9 mouse cellular contexts compared by ENCODE assay signal in genomic region chr17:25828223-25828594, GRCm38 (mm10). TPM values are rescaled to one million over a fixed set of nuclear protein-coding genes. Genes with fewer than 3 reads are reported as not detected.
DNase-seq lines count a peak whose midpoint lies in the region; ATAC-seq and TF ChIP-seq lines count a peak whose summit lies in the region.
"Had no signal": no experiment of that assay in that cellular context is flagged by ENCODE, and none has a peak within 500 bp of the region (broad histone marks: within the 10 kb centered on the region; RNA-seq: fewer than 3 reads in every experiment).

No protein-coding gene starts in this region.

- 75% methylated on average over 8 of the region's 8 CpGs for WGBS in heart, embryonic 13.5 days
- 85% methylated on average over 8 of the region's 8 CpGs for WGBS in hindbrain, embryonic 12.5 days
- 80% methylated on average over 8 of the region's 8 CpGs for WGBS in midbrain, embryonic 11.5 days

- H3K4me3 ChIP-seq in heart, embryonic 13.5 days, result peak overlapping the region; percentile 74
- peak overlapping the region in 1 of 2 experiments; percentile 81; a peak in 2 of 4 replicates for H3K4me3 ChIP-seq in MEL (ENCODE audit: control insufficient read depth in 1 of 2, insufficient read depth in 1 of 2, low read depth in 2 of 2, low read length in 2 of 2)
- H3K4me3 ChIP-seq in hindbrain, embryonic 12.5 days, result peak overlapping the region; percentile 61
- peak overlapping the region; percentile 68 for H3K4me3 ChIP-seq in midbrain, embryonic 11.5 days (ENCODE audit: low read depth, low read length)

- peaks cover 62% of the 10 kb centered on the region for H3K79me2 ChIP-seq in MEL (ENCODE audit: control insufficient read depth, insufficient read depth, low read length, poor library complexity)

- peak overlapping the region; percentile 91 for H3K4me2 ChIP-seq in heart, embryonic 13.5 days
- H3K4me2 ChIP-seq in hindbrain, embryonic 12.5 days (replicated peaks), result peak overlapping the region; percentile 92
- H3K4me2 ChIP-seq in midbrain, embryonic 11.5 days, result peak overlapping the region; percentile 90

- TF ChIP-seq POLR2A in MEL (IDR thresholded peaks at IDR 0.05; ENCODE audit: control insufficient read depth in 1 of 2, insufficient read depth in 1 of 2, low read depth in 1 of 2, low read length in 2 of 2, poor library complexity in 1 of 2), result no peak

- H3K36me3 ChIP-seq in heart, embryonic 13.5 days, result peaks cover 55% of the 10 kb centered on the region
- peaks cover 0 to 13% of the 10 kb centered on the region in 2 experiments; a peak in 2 of 4 replicates for H3K36me3 ChIP-seq in MEL (ENCODE audit: control insufficient read depth in 1 of 2, insufficient read depth in 2 of 2, low read length in 2 of 2)
- H3K36me3 ChIP-seq in hindbrain, embryonic 12.5 days, result peaks cover 51% of the 10 kb centered on the region
- H3K36me3 ChIP-seq in midbrain, embryonic 11.5 days (ENCODE audit: control insufficient read depth, insufficient read depth, low read length), result peaks cover 11% of the 10 kb centered on the region; the same call in 1 of the 2 replicates

- TF ChIP-seq CTCF in MEL (IDR thresholded peaks at IDR 0.05 in 2 of 3, conservative IDR thresholded peaks at IDR 0.05 in 1 of 3; ENCODE audit: control insufficient read depth in 1 of 3, insufficient read depth in 1 of 3, low read depth in 2 of 3, low read length in 3 of 3, poor library complexity in 1 of 3, severe bottlenecking in 1 of 3), result no peak

- no peak for TF ChIP-seq RAD21 in MEL (IDR thresholded peaks at IDR 0.05; ENCODE audit: low read depth, low read length)

- no peak for DNase-seq in heart, adult 8-10 months (ENCODE audit: low spot score)
- no peak for DNase-seq in MEL (ENCODE audit: low read depth, low spot score)
- DNase-seq in midbrain, embryonic 11.5 days (ENCODE audit: low spot score, missing footprints), result no peak
- no peak for DNase-seq in urinary bladder, postnatal 25 days (ENCODE audit: low spot score)
- no peak for DNase-seq in cerebellum, postnatal 4 days (ENCODE audit: low spot score in 2 of 2)
- no peak for DNase-seq in urinary bladder, adult 18-20 months (ENCODE audit: low spot score in 2 of 2)

- H3K9me3 ChIP-seq in heart, embryonic 13.5 days, result no peaks in the 10 kb centered on the region
- no peaks in the 10 kb centered on the region for H3K9me3 ChIP-seq in MEL (replicated peaks; ENCODE audit: insufficient read depth, low read length)
- no peaks in the 10 kb centered on the region for H3K9me3 ChIP-seq in hindbrain, embryonic 12.5 days (replicated peaks)
- no peaks in the 10 kb centered on the region for H3K9me3 ChIP-seq in midbrain, embryonic 11.5 days (ENCODE audit: control insufficient read depth, low read length)

- no peaks in the 10 kb centered on the region for H3K27me3 ChIP-seq in heart, embryonic 13.5 days (replicated peaks)
- H3K27me3 ChIP-seq in MEL (ENCODE audit: control insufficient read depth in 1 of 2, insufficient read depth in 2 of 2, low read length in 2 of 2), result no peaks in the 10 kb centered on the region
- H3K27me3 ChIP-seq in hindbrain, embryonic 12.5 days, result no peaks in the 10 kb centered on the region
- no peaks in the 10 kb centered on the region for H3K27me3 ChIP-seq in midbrain, embryonic 11.5 days (ENCODE audit: control insufficient read depth, insufficient read depth, low read length)

- no peak for TF ChIP-seq EP300 in MEL (IDR thresholded peaks at IDR 0.05; ENCODE audit: low read depth in 1 of 2, low read length in 2 of 2)

- peaks cover 57% of the 10 kb centered on the region for H3K4me1 ChIP-seq in heart, embryonic 13.5 days
- H3K4me1 ChIP-seq in MEL (ENCODE audit: control insufficient read depth in 1 of 2, insufficient read depth in 2 of 2, low read length in 2 of 2), result peaks cover 0 to 38% of the 10 kb centered on the region in 2 experiments; a peak in 2 of 4 replicates
- peaks cover 74% of the 10 kb centered on the region for H3K4me1 ChIP-seq in hindbrain, embryonic 12.5 days
- H3K4me1 ChIP-seq in midbrain, embryonic 11.5 days (ENCODE audit: control insufficient read depth, insufficient read depth, low read length), result peaks cover 45% of the 10 kb centered on the region

- H3K9ac ChIP-seq in heart, embryonic 13.5 days, result peak overlapping the region; percentile 89
- H3K9ac ChIP-seq in MEL (ENCODE audit: control insufficient read depth, low read depth, low read length, poor library complexity, severe bottlenecking), result peak overlapping the region; percentile 83; the same call in 1 of the 2 replicates
- H3K9ac ChIP-seq in hindbrain, embryonic 12.5 days, result peak overlapping the region; percentile 79
- peak overlapping the region; percentile 89 for H3K9ac ChIP-seq in midbrain, embryonic 11.5 days (ENCODE audit: low read length)

- ATAC-seq in heart, embryonic 13.5 days (ENCODE audit: extremely low read depth, insufficient number of reproducible peaks, low FRiP score, low TSS enrichment), result no peak
- no peak for ATAC-seq in hindbrain, embryonic 12.5 days (ENCODE audit: low FRiP score)
- no peak for ATAC-seq in midbrain, embryonic 11.5 days (ENCODE audit: low FRiP score)

- H3K27ac ChIP-seq in heart, embryonic 13.5 days (replicated peaks), result peak overlapping the region; percentile 93
- H3K27ac ChIP-seq in MEL (ENCODE audit: control insufficient read depth, low read depth, low read length), result 0 out of 2 replicates have a peak overlapping the region, but pooled peaks have one; percentile 27
- H3K27ac ChIP-seq in hindbrain, embryonic 12.5 days, result peak overlapping the region; percentile 91
- no peak overlapping the region for H3K27ac ChIP-seq in midbrain, embryonic 11.5 days (ENCODE audit: low read depth, low read length)

TF ChIP-seq in MEL, 35 proteins besides CTCF, POLR2A, EP300 and RAD21:
- no peak for TF ChIP-seq KAT2A (conservative IDR thresholded peaks at IDR 0.05; ENCODE audit: low read depth, low read length)
- TF ChIP-seq GATA1 (IDR thresholded peaks at IDR 0.05; ENCODE audit: low read depth, low read length), result no peak
- no peak for TF ChIP-seq JUND (IDR thresholded peaks at IDR 0.05; ENCODE audit: low read depth, low read length)
- TF ChIP-seq ETS1 (IDR thresholded peaks at IDR 0.05; ENCODE audit: low read depth, low read length), result no peak
- no peak for TF ChIP-seq SIN3A (IDR thresholded peaks at IDR 0.05; ENCODE audit: low read length)
- no peak for TF ChIP-seq ZKSCAN1 (IDR thresholded peaks at IDR 0.05; ENCODE audit: low read depth, low read length)

RNA-seq across cellular contexts. Expression of gene Jmjd8, which starts 0.5 kb away (rescaled TPM):
- polyA plus RNA-seq in heart, embryonic 13.5 days (2015; fragmentation: Nextera tagmentation; extraction: Ambion mirVana), result 36.7 and 37.4 TPM in 2 replicates
- 10 to 100 TPM; 34.2 to 39.6 (median 34.8) TPM for total RNA-seq in heart, adult 8-10 months (2022)
- total RNA-seq in MEL (2012; rRNA removed), result 12.9 and 13.1 TPM in 2 replicates
- polyA plus RNA-seq in MEL (2012; ENCODE audit: insufficient read depth in 1 of 2, insufficient read length in 2 of 2, low read depth in 1 of 2, low replicate concordance in 2 of 2, missing spikeins in 1 of 2), result 10 to 100 TPM in 1 of 2 experiments, not detected in 1; 23.9 TPM
- 64.0 and 64.7 TPM in 2 replicates for polyA plus RNA-seq in hindbrain, embryonic 12.5 days (2016; fragmentation: Nextera tagmentation; extraction: Ambion mirVana)
- 50.3 and 54.1 TPM in 2 replicates for polyA plus RNA-seq in midbrain, embryonic 11.5 days (2014; fragmentation: Nextera tagmentation; extraction: Ambion mirVana)

RNA-seq across cellular contexts. Expression of gene Wdr24, which starts 4.8 kb away (rescaled TPM):
- 14.2 and 15.1 TPM in 2 replicates for polyA plus RNA-seq in heart, embryonic 13.5 days (2015; fragmentation: Nextera tagmentation; extraction: Ambion mirVana)
- total RNA-seq in heart, adult 8-10 months (2022), result 10 to 100 TPM; 11.2 to 12.6 (median 12.1) TPM
- 29.4 and 38.8 TPM in 2 replicates for total RNA-seq in MEL (2012; rRNA removed)
- 10 to 100 TPM in 1 of 2 experiments, not detected in 1; 35.0 TPM for polyA plus RNA-seq in MEL (2012; ENCODE audit: insufficient read depth in 1 of 2, insufficient read length in 2 of 2, low read depth in 1 of 2, low replicate concordance in 2 of 2, missing spikeins in 1 of 2)
- polyA plus RNA-seq in hindbrain, embryonic 12.5 days (2016; fragmentation: Nextera tagmentation; extraction: Ambion mirVana), result 25.9 and 27.0 TPM in 2 replicates
- 23.7 and 27.4 TPM in 2 replicates for polyA plus RNA-seq in midbrain, embryonic 11.5 days (2014; fragmentation: Nextera tagmentation; extraction: Ambion mirVana)

RNA-seq across cellular contexts. Expression of gene Stub1, which starts 5.0 kb away (rescaled TPM):
- polyA plus RNA-seq in heart, embryonic 13.5 days (2015; fragmentation: Nextera tagmentation; extraction: Ambion mirVana), result 287 and 324 TPM in 2 replicates
- total RNA-seq in heart, adult 8-10 months (2022), result 100 to 1,000 TPM; 129 to 137 (median 130) TPM
- 74.0 and 75.0 TPM in 2 replicates for total RNA-seq in MEL (2012; rRNA removed)
- 10 to 100 TPM in 1 of 2 experiments, not detected in 1; 99.7 TPM for polyA plus RNA-seq in MEL (2012; ENCODE audit: insufficient read depth in 1 of 2, insufficient read length in 2 of 2, low read depth in 1 of 2, low replicate concordance in 2 of 2, missing spikeins in 1 of 2)
- 271 and 291 TPM in 2 replicates for polyA plus RNA-seq in hindbrain, embryonic 12.5 days (2016; fragmentation: Nextera tagmentation; extraction: Ambion mirVana)
- 280 and 296 TPM in 2 replicates for polyA plus RNA-seq in midbrain, embryonic 11.5 days (2014; fragmentation: Nextera tagmentation; extraction: Ambion mirVana)

RNA-seq across cellular contexts. Expression of gene Rhbdl1, which starts 8.9 kb away (rescaled TPM):
- 0.45 and 0.98 TPM in 2 replicates for polyA plus RNA-seq in heart, embryonic 13.5 days (2015; fragmentation: Nextera tagmentation; extraction: Ambion mirVana)
- total RNA-seq in heart, adult 8-10 months (2022), result 1 to 10 TPM in 3 of 4 experiments, under 1 TPM in 1; 0.97 to 5.1 (median 1.6) TPM
- 1.4 TPM in 2 replicates for total RNA-seq in MEL (2012; rRNA removed)
- polyA plus RNA-seq in MEL (2012; ENCODE audit: insufficient read depth in 1 of 2, insufficient read length in 2 of 2, low read depth in 1 of 2, low replicate concordance in 2 of 2, missing spikeins in 1 of 2), result 1 to 10 TPM in 1 of 2 experiments, not detected in 1; 4.0 TPM
- polyA plus RNA-seq in hindbrain, embryonic 12.5 days (2016; fragmentation: Nextera tagmentation; extraction: Ambion mirVana), result 6.1 and 7.5 TPM in 2 replicates
- polyA plus RNA-seq in midbrain, embryonic 11.5 days (2014; fragmentation: Nextera tagmentation; extraction: Ambion mirVana), result 2.3 and 3.2 TPM in 2 replicates

RNA-seq across cellular contexts. Expression of gene Gm20683, which starts 13.4 kb away (rescaled TPM):
- polyA plus RNA-seq in heart, embryonic 13.5 days (2015; fragmentation: Nextera tagmentation; extraction: Ambion mirVana), result 2.3 and 2.4 TPM in 2 replicates
- total RNA-seq in heart, adult 8-10 months (2022), result 1 to 10 TPM; 2.2 to 4.4 (median 3.8) TPM
- total RNA-seq in MEL (2012; rRNA removed), result 2.8 and 4.9 TPM in 2 replicates
- polyA plus RNA-seq in MEL (2012; ENCODE audit: insufficient read depth in 1 of 2, insufficient read length in 2 of 2, low read depth in 1 of 2, low replicate concordance in 2 of 2, missing spikeins in 1 of 2), result 1 to 10 TPM in 1 of 2 experiments, not detected in 1; 6.8 TPM
- polyA plus RNA-seq in hindbrain, embryonic 12.5 days (2016; fragmentation: Nextera tagmentation; extraction: Ambion mirVana), result 3.9 TPM in 2 replicates
- 0.63 and 1.2 TPM in 2 replicates for polyA plus RNA-seq in midbrain, embryonic 11.5 days (2014; fragmentation: Nextera tagmentation; extraction: Ambion mirVana)
- total RNA-seq: common myeloid progenitor, adult 5-6 weeks had no signal
